Mouse (Mus musculus): ENCODE data around the gene Tmem135. TPM values are rescaled to one million over a fixed set of nuclear protein-coding genes. Genes with fewer than 3 reads are reported as not detected.
A peak's percentile ranks its signal among the peaks of the same experiment; 100 is the strongest.

Tmem135 gene
- polyA plus RNA-seq, 1 experiment from 2014 or later, result 36.3 TPM

GRCm38 (mm10) chr7:89356307-89356706 lies 47.7 kb downstream of the Tmem135 start:
- 44% methylated on average over 4 of the region's 4 CpGs for WGBS
- Histone ChIP-seq H3K4me1 (ENCODE audit: control insufficient read depth, insufficient read depth, low read length) (peaks cover 10% of the 10 kb centered on the region; the same call in 1 of the 2 replicates), H3K4me3 (replicated peaks; ENCODE audit: low read length) (no peak overlapping the region), H3K27ac (ENCODE audit: low read length) (peak overlapping the region; percentile 43; the same call in 1 of the 2 replicates), H3K9me3 (replicated peaks; ENCODE audit: control insufficient read depth, low read length) (no peaks in the 10 kb centered on the region), H3K36me3 (ENCODE audit: control insufficient read depth, insufficient read depth, low read length) (no peaks in the 10 kb centered on the region), H3K27me3 (ENCODE audit: control insufficient read depth, insufficient read depth, low read length) (no peaks in the 10 kb centered on the region), H3K9ac (ENCODE audit: low read length) (no peak overlapping the region), H3K4me2 (ENCODE audit: low read depth, low read length) (no peak overlapping the region)
- ATAC-seq (ENCODE audit: insufficient read depth, low FRiP score), result peak; percentile 53

GRCm38 (mm10) chr7:89355519-89356255 lies 48.3 kb downstream of the Tmem135 start:
- H3K9ac ChIP-seq (ENCODE audit: low read length), result no peak overlapping the region
- no peaks in the 10 kb centered on the region for H3K36me3 ChIP-seq (ENCODE audit: control insufficient read depth, insufficient read depth, low read length)
- no peaks in the 10 kb centered on the region for H3K27me3 ChIP-seq (ENCODE audit: control insufficient read depth, insufficient read depth, low read length)
- H3K9me3 ChIP-seq (replicated peaks; ENCODE audit: control insufficient read depth, low read length), result no peaks in the 10 kb centered on the region
- peaks cover 10% of the 10 kb centered on the region; the same call in 1 of the 2 replicates for H3K4me1 ChIP-seq (ENCODE audit: control insufficient read depth, insufficient read depth, low read length)
- no peak overlapping the region for H3K4me3 ChIP-seq (replicated peaks; ENCODE audit: low read length)
- ATAC-seq (ENCODE audit: insufficient read depth, low FRiP score), result no peak; the same call in 1 of the 2 replicates
- WGBS, result 49% methylated on average over 8 of the region's 8 CpGs
- H3K4me2 ChIP-seq (ENCODE audit: low read depth, low read length), result no peak overlapping the region
- H3K27ac ChIP-seq (ENCODE audit: low read length), result peak overlapping the region; percentile 32

- H3K4me1 ChIP-seq (ENCODE audit: control insufficient read depth, insufficient read depth, low read length), result peaks cover 13% of the 10 kb centered on the region; the same call in 1 of the 2 replicates
- no peaks in the 10 kb centered on the region for H3K9me3 ChIP-seq (replicated peaks; ENCODE audit: control insufficient read depth, low read length)
- no peak overlapping the region for H3K4me3 ChIP-seq (replicated peaks; ENCODE audit: low read length)
- no peak for ATAC-seq (ENCODE audit: insufficient read depth, low FRiP score)
- no peaks in the 10 kb centered on the region for H3K27me3 ChIP-seq (ENCODE audit: control insufficient read depth, insufficient read depth, low read length)
- no peak overlapping the region for H3K9ac ChIP-seq (ENCODE audit: low read length)
- H3K27ac ChIP-seq (ENCODE audit: low read length), result no peak overlapping the region
- no peaks in the 10 kb centered on the region for H3K36me3 ChIP-seq (ENCODE audit: control insufficient read depth, insufficient read depth, low read length)
- no peak overlapping the region for H3K4me2 ChIP-seq (ENCODE audit: low read depth, low read length)
Observed at GRCm38 (mm10) chr7:89342021-89342420, 62.0 kb downstream of the Tmem135 start.

GRCm38 (mm10) chr7:89339808-89340207 lies 64.2 kb downstream of the Tmem135 start:
- Histone ChIP-seq H3K4me2 (ENCODE audit: low read depth, low read length) (no peak overlapping the region), H3K9me3 (replicated peaks; ENCODE audit: control insufficient read depth, low read length) (no peaks in the 10 kb centered on the region), H3K27me3 (ENCODE audit: control insufficient read depth, insufficient read depth, low read length) (no peaks in the 10 kb centered on the region), H3K4me1 (ENCODE audit: control insufficient read depth, insufficient read depth, low read length) (peaks cover 24% of the 10 kb centered on the region; the same call in 1 of the 2 replicates), H3K27ac (ENCODE audit: low read length) (no peak overlapping the region), H3K36me3 (ENCODE audit: control insufficient read depth, insufficient read depth, low read length) (no peaks in the 10 kb centered on the region), H3K9ac (ENCODE audit: low read length) (no peak overlapping the region), H3K4me3 (replicated peaks; ENCODE audit: low read length) (no peak overlapping the region)
- ATAC-seq (ENCODE audit: insufficient read depth, low FRiP score), result no peak
- 81% methylated on average over 1 of the region's 1 CpGs for WGBS

GRCm38 (mm10) chr7:89339142-89339435 lies 64.9 kb downstream of the Tmem135 start:
- peak overlapping the region; percentile 97 for H3K9ac ChIP-seq (ENCODE audit: low read length)
- H3K9me3 ChIP-seq (replicated peaks; ENCODE audit: control insufficient read depth, low read length), result no peaks in the 10 kb centered on the region
- H3K27ac ChIP-seq (ENCODE audit: low read length), result peak overlapping the region; percentile 50; the same call in 1 of the 2 replicates
- peak overlapping the region; percentile 85 for H3K4me3 ChIP-seq (replicated peaks; ENCODE audit: low read length)
- H3K36me3 ChIP-seq (ENCODE audit: control insufficient read depth, insufficient read depth, low read length), result no peaks in the 10 kb centered on the region
- no peaks in the 10 kb centered on the region for H3K27me3 ChIP-seq (ENCODE audit: control insufficient read depth, insufficient read depth, low read length)
- ATAC-seq (ENCODE audit: insufficient read depth, low FRiP score), result peak; percentile 55; the same call in 1 of the 2 replicates
- H3K4me1 ChIP-seq (ENCODE audit: control insufficient read depth, insufficient read depth, low read length), result peaks cover 24% of the 10 kb centered on the region; the same call in 1 of the 2 replicates
- H3K4me2 ChIP-seq (ENCODE audit: low read depth, low read length), result peak overlapping the region; percentile 72

- H3K9ac ChIP-seq (ENCODE audit: low read length), result peak overlapping the region; percentile 97
- peak overlapping the region; percentile 85 for H3K4me3 ChIP-seq (replicated peaks; ENCODE audit: low read length)
- WGBS, result under 1% methylated on average over 57 of the region's 57 CpGs
- H3K27ac ChIP-seq (ENCODE audit: low read length), result peak overlapping the region; percentile 79
- H3K9me3 ChIP-seq (replicated peaks; ENCODE audit: control insufficient read depth, low read length), result no peaks in the 10 kb centered on the region
- peak overlapping the region; percentile 72 for H3K4me2 ChIP-seq (ENCODE audit: low read depth, low read length)
- H3K4me1 ChIP-seq (ENCODE audit: control insufficient read depth, insufficient read depth, low read length), result peaks cover 24% of the 10 kb centered on the region; the same call in 1 of the 2 replicates
- no peaks in the 10 kb centered on the region for H3K36me3 ChIP-seq (ENCODE audit: control insufficient read depth, insufficient read depth, low read length)
- no peaks in the 10 kb centered on the region for H3K27me3 ChIP-seq (ENCODE audit: control insufficient read depth, insufficient read depth, low read length)
- ATAC-seq (ENCODE audit: insufficient read depth, low FRiP score), result peak; percentile 94
Observed at GRCm38 (mm10) chr7:89338350-89339141, 65.5 kb downstream of the Tmem135 start.

GRCm38 (mm10) chr7:89337711-89338349 lies 66.2 kb downstream of the Tmem135 start:
- Histone ChIP-seq H3K36me3 (ENCODE audit: control insufficient read depth, insufficient read depth, low read length) (no peaks in the 10 kb centered on the region), H3K4me1 (ENCODE audit: control insufficient read depth, insufficient read depth, low read length) (peaks cover 24% of the 10 kb centered on the region; the same call in 1 of the 2 replicates), H3K9ac (ENCODE audit: low read length) (peak overlapping the region; percentile 97), H3K27me3 (ENCODE audit: control insufficient read depth, insufficient read depth, low read length) (no peaks in the 10 kb centered on the region), H3K4me3 (replicated peaks; ENCODE audit: low read length) (peak overlapping the region; percentile 85), H3K27ac (ENCODE audit: low read length) (peak overlapping the region; percentile 79; the same call in 1 of the 2 replicates), H3K9me3 (replicated peaks; ENCODE audit: control insufficient read depth, low read length) (no peaks in the 10 kb centered on the region), H3K4me2 (ENCODE audit: low read depth, low read length) (peak overlapping the region; percentile 72)
- ATAC-seq (ENCODE audit: insufficient read depth, low FRiP score), result no peak
- 33% methylated on average over 10 of the region's 10 CpGs for WGBS

GRCm38 (mm10) chr7:89336434-89336833 lies 67.6 kb downstream of the Tmem135 start:
- WGBS, result 83% methylated on average over 1 of the region's 1 CpGs

More at GRCm38 (mm10) chr7:89336434-89336833, 67.6 kb downstream of the Tmem135 start:
- H3K9ac ChIP-seq (ENCODE audit: low read length), result no peak overlapping the region
- H3K36me3 ChIP-seq (ENCODE audit: control insufficient read depth, insufficient read depth, low read length), result no peaks in the 10 kb centered on the region
- peak overlapping the region; percentile 2; the same call in 1 of the 2 replicates for H3K4me3 ChIP-seq (replicated peaks; ENCODE audit: low read length)
- H3K27ac ChIP-seq (ENCODE audit: low read length), result no peak overlapping the region
- no peaks in the 10 kb centered on the region for H3K9me3 ChIP-seq (replicated peaks; ENCODE audit: control insufficient read depth, low read length)
- peak overlapping the region; percentile 72 for H3K4me2 ChIP-seq (ENCODE audit: low read depth, low read length)
- no peaks in the 10 kb centered on the region for H3K27me3 ChIP-seq (ENCODE audit: control insufficient read depth, insufficient read depth, low read length)
- peaks cover 24% of the 10 kb centered on the region; the same call in 1 of the 2 replicates for H3K4me1 ChIP-seq (ENCODE audit: control insufficient read depth, insufficient read depth, low read length)
- no peak for ATAC-seq (ENCODE audit: insufficient read depth, low FRiP score)
